ENCODE assay signal across 7 mouse cellular contexts in the genomic region with DNA sequence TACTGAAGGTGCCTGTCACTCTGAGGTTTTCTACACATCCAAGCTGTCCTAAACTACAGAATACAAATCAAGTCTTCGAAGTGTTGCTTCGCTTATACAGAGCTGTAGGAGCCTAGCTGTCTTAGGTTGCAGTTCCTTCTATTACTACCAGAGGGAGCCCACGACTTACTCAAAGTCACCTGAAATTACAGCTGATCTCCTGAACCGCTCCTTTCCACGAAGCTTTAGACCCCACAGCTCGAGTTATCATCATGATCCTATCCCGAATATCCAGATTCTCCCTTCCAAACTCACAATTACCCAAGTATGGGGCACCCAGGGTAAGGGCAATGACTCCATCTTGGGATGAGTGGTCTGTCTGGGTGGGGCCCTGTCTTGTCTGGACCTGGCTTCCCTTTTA. TPM values are rescaled to one million over a fixed set of nuclear protein-coding genes. Genes with fewer than 3 reads are reported as not detected.
A peak's percentile ranks its signal among the peaks of the same experiment; 100 is the strongest.
DNase-seq lines count a peak whose midpoint lies in the region; ATAC-seq and TF ChIP-seq lines count a peak whose summit lies in the region.

No protein-coding gene starts in this region.

- 0 out of 2 replicates have a peak overlapping the region, but pooled peaks have one; percentile 16 for H3K9ac ChIP-seq in ES-Bruce4 (ENCODE audit: low read depth, poor library complexity, severe bottlenecking)
- no peak overlapping the region for H3K9ac ChIP-seq in midbrain, embryonic 14.5 days (replicated peaks; ENCODE audit: low read length)

- peak; percentile 12 for TF ChIP-seq CTCF in ES-Bruce4 (IDR thresholded peaks at IDR 0.05; ENCODE audit: low read depth, low read length)

- WGBS in limb, embryonic 10.5 days = 27% methylated on average over 7 of the region's 7 CpGs
- 22% methylated on average over 7 of the region's 7 CpGs for WGBS in midbrain, embryonic 14.5 days

- TF ChIP-seq POLR2A in ES-Bruce4 (IDR thresholded peaks at IDR 0.05; ENCODE audit: insufficient read depth, low read length) = no peak

- no peaks in the 10 kb centered on the region for H3K27me3 ChIP-seq in ES-Bruce4 (ENCODE audit: control insufficient read depth, insufficient read depth, low read length, poor library complexity, severe bottlenecking)
- H3K27me3 ChIP-seq in limb, embryonic 10.5 days (ENCODE audit: low read depth, poor library complexity, severe bottlenecking) = peaks cover 25% of the 10 kb centered on the region
- H3K27me3 ChIP-seq in midbrain, embryonic 14.5 days (ENCODE audit: control insufficient read depth, insufficient read depth, low read length) = no peaks in the 10 kb centered on the region

- peak; percentile 53 for ATAC-seq in common myeloid progenitor, adult 5-6 weeks (replicated peaks; ENCODE audit: low read depth, poor library complexity, severe bottlenecking)
- ATAC-seq in midbrain, embryonic 14.5 days (ENCODE audit: low FRiP score, low TSS enrichment) = peak; percentile 37; the same call in 1 of the 2 replicates

- H3K9me3 ChIP-seq in ES-Bruce4 (replicated peaks; ENCODE audit: control insufficient read depth, insufficient read depth, low read length, poor library complexity, severe bottlenecking) = no peaks in the 10 kb centered on the region
- no peaks in the 10 kb centered on the region for H3K9me3 ChIP-seq in limb, embryonic 10.5 days (replicated peaks)
- no peaks in the 10 kb centered on the region for H3K9me3 ChIP-seq in midbrain, embryonic 14.5 days (ENCODE audit: control insufficient read depth, low read length)

- peak overlapping the region; percentile 12 for H3K4me3 ChIP-seq in ES-Bruce4 (ENCODE audit: low read depth, low read length)
- peak overlapping the region; percentile 21; the same call in 1 of the 2 replicates for H3K4me3 ChIP-seq in limb, embryonic 10.5 days
- H3K4me3 ChIP-seq in midbrain, embryonic 14.5 days (replicated peaks; ENCODE audit: low read depth, low read length) = no peak overlapping the region

- no peak for TF ChIP-seq EP300 in ES-Bruce4 (IDR thresholded peaks at IDR 0.05; ENCODE audit: insufficient read depth, low read depth, low read length)

- H3K4me1 ChIP-seq in ES-Bruce4 (ENCODE audit: control insufficient read depth, insufficient read depth, low read length) = no peaks in the 10 kb centered on the region
- peaks cover 12% of the 10 kb centered on the region for H3K4me1 ChIP-seq in limb, embryonic 10.5 days
- H3K4me1 ChIP-seq in midbrain, embryonic 14.5 days (ENCODE audit: control insufficient read depth, insufficient read depth, low read length) = peaks cover 9% of the 10 kb centered on the region

- DNase-seq in A20 (ENCODE audit: low read depth, low spot score) = peak; percentile 70
- peak; percentile 33 for DNase-seq in heart, postnatal 4 days
- no peak for DNase-seq in limb, embryonic 10.5 days (ENCODE audit: low spot score)
- DNase-seq in midbrain, embryonic 14.5 days = peak; percentile 92
- no peak for DNase-seq in adrenal gland, postnatal 25 days

- H3K27ac ChIP-seq in ES-Bruce4 (ENCODE audit: insufficient read depth, low read length) = no peak overlapping the region
- no peak overlapping the region for H3K27ac ChIP-seq in limb, embryonic 10.5 days
- no peak overlapping the region for H3K27ac ChIP-seq in midbrain, embryonic 14.5 days (replicated peaks; ENCODE audit: low read depth, low read length)

- H3K4me2 ChIP-seq in midbrain, embryonic 14.5 days (ENCODE audit: low read length) = peak overlapping the region; percentile 29

- H3K36me3 ChIP-seq in ES-Bruce4 (ENCODE audit: control insufficient read depth, insufficient read depth, low read length, poor library complexity, severe bottlenecking) = no peaks in the 10 kb centered on the region
- no peaks in the 10 kb centered on the region for H3K36me3 ChIP-seq in limb, embryonic 10.5 days
- H3K36me3 ChIP-seq in midbrain, embryonic 14.5 days (ENCODE audit: control insufficient read depth, insufficient read depth, low read length) = no peaks in the 10 kb centered on the region

RNA-seq across cellular contexts. Expression of gene Fxyd2, which starts 12.3 kb away (rescaled TPM):
- not detected in 2 replicates for polyA plus RNA-seq in ES-Bruce4 (2011; ENCODE audit: insufficient read depth, insufficient read length, low read depth, missing spikeins)
- total RNA-seq in common myeloid progenitor, adult 5-6 weeks (2017) = 1.4 TPM in 1 of 2 replicates, not detected in the other
- under 1 TPM in 1 of 2 experiments, not detected in 1; 0.61 TPM for total RNA-seq in heart, postnatal 4 days (2021)
- 0.69 and 0.84 TPM in 2 replicates for polyA plus RNA-seq in limb, embryonic 10.5 days (2016; fragmentation: Nextera tagmentation; extraction: Ambion mirVana)
- 8.0 and 14.1 TPM in 2 replicates for polyA plus RNA-seq in midbrain, embryonic 14.5 days (2014; fragmentation: Nextera tagmentation; extraction: Ambion mirVana)
- 2.9 and 3.4 TPM in 2 replicates for total RNA-seq in adrenal gland, postnatal 25 days (2021)

RNA-seq across cellular contexts. Expression of gene Dscaml1, which starts 14.6 kb away (rescaled TPM):
- polyA plus RNA-seq in ES-Bruce4 (2011; ENCODE audit: insufficient read depth, insufficient read length, low read depth, missing spikeins) = 3.8 and 4.0 TPM in 2 replicates
- not detected in 2 replicates for total RNA-seq in common myeloid progenitor, adult 5-6 weeks (2017)
- total RNA-seq in heart, postnatal 4 days (2021) = not detected
- polyA plus RNA-seq in limb, embryonic 10.5 days (2016; fragmentation: Nextera tagmentation; extraction: Ambion mirVana) = 0.15 and 0.30 TPM in 2 replicates
- 12.4 and 14.8 TPM in 2 replicates for polyA plus RNA-seq in midbrain, embryonic 14.5 days (2014; fragmentation: Nextera tagmentation; extraction: Ambion mirVana)
- total RNA-seq in adrenal gland, postnatal 25 days (2021) = 0.62 and 1.5 TPM in 2 replicates

RNA-seq across cellular contexts. Expression of gene Fxyd6, which starts 41.8 kb away (rescaled TPM):
- polyA plus RNA-seq in ES-Bruce4 (2011; ENCODE audit: insufficient read depth, insufficient read length, low read depth, missing spikeins) = 88.6 and 89.9 TPM in 2 replicates
- total RNA-seq in common myeloid progenitor, adult 5-6 weeks (2017) = not detected in 2 replicates
- 10 to 100 TPM; 28.5 to 29.6 TPM for total RNA-seq in heart, postnatal 4 days (2021)
- 97.6 and 110 TPM in 2 replicates for polyA plus RNA-seq in limb, embryonic 10.5 days (2016; fragmentation: Nextera tagmentation; extraction: Ambion mirVana)
- 348 and 508 TPM in 2 replicates for polyA plus RNA-seq in midbrain, embryonic 14.5 days (2014; fragmentation: Nextera tagmentation; extraction: Ambion mirVana)
- 153 and 178 TPM in 2 replicates for total RNA-seq in adrenal gland, postnatal 25 days (2021)

Comparison
In these comparisons a context has a peak if more than half of its experiments do, and no peak if none do; other contexts are left out.
1. DNase-seq: peak in A20 (single experiment), heart, postnatal 4 days (single experiment) and midbrain, embryonic 14.5 days (single experiment); none in limb, embryonic 10.5 days (single experiment) and adrenal gland, postnatal 25 days (single experiment).
2. RNA of gene Fxyd6, which starts 41.8 kb away (total RNA-seq): 153 to 178 TPM in adrenal gland, postnatal 25 days and 28.5 to 29.6 TPM in heart, postnatal 4 days; not detected in common myeloid progenitor, adult 5-6 weeks; every median in the first group is over 10 times any median in the second.